Mouse (Mus musculus) gastrocnemius, adult 18-20 months (tissue): ENCODE measurements at regions not wholly inside any gene's neighbourhood (a gene's known extent, or its start where the extent isn't known, plus 50 kb on each side); places are given as distances from the start of the nearest gene placed in this dataset.

Experiments
- DNase-seq: peaks from one replicate; pipeline ENCODE4 v3.0.0; 2021; ENCODE audit warnings: low spot score

DNA sequence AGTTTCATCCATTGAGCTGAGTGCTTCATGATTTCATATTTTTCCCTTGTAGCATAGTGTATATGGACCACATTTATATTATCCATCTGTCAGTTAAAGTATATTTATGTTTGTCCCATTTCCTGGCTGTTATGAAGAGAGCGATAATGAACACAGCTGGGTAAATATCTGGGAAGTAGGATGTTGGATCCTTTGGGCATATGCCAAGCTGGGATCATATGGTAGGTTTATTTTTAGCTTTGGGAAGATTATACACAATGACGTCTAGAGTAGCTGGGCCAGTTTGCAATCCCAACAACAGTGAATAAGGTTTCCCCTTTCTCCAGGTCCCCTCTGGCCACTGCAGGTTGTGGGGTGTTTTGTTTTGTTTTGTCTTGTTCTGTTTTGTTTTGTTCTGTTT lies 164.5 kb downstream of the Gm765 start:
- no peak for DNase-seq

DNA sequence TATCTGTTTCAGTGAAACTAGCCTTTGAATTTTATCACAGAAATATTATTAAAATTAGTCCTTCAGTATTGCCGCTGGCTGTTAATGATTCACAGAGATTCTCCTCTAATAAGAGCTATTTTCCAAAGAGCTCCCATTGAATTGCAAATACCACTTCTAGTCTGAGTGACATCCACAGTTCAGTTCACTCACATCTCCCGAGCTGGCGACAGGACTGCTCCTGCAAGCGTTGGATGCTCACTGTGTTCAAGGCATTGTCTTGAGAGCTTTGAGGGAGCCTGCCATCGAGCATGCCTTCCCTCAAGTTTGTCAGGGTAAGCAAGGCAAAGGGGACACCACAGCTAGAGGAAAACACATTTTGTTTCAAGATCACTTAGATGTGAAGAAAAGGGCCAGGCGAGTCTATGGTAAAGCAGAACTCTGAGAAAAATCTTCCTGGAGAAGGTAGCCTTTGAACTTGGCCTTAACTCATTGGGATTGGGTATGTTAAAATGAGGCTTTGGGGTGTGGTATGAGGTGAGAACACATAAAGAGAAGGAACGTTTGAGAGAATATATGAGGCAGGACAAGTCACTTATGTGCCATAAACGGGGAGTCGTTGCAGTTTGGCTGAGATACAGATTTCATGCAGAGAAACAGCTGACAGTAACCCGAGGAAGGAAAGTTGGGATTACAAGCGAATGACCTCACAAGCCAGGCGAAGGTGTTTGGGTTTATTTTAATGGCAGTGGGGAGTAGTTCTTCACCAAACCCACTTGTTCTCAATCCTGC lies 193.3 kb downstream of the Gm765 start:
- DNase-seq: no peak

DNA sequence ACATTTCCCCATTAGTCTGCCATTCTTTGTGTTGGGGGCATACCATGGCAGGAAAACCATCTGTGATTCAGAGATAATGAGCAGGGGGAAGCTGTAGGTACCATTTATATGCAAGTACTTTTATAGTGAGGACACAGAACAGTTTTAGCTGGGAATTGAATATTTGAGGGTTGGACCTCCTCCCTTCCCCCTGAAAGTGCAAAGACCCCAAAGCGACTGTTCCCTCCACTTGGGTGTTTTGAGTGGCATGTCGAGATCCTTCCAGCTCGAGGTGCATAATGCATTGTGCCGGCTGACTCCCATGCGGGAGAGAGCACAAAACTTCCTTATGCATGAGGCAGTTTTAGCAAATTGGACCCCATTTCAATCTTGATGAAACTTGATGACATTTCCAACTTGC lies 194.7 kb downstream of the Gm765 start:
- no peak for DNase-seq

GRCm38 (mm10) chr6:98132931-98133330 lies 209.6 kb downstream of the Gm765 start:
- peak; percentile 3 for DNase-seq

DNA sequence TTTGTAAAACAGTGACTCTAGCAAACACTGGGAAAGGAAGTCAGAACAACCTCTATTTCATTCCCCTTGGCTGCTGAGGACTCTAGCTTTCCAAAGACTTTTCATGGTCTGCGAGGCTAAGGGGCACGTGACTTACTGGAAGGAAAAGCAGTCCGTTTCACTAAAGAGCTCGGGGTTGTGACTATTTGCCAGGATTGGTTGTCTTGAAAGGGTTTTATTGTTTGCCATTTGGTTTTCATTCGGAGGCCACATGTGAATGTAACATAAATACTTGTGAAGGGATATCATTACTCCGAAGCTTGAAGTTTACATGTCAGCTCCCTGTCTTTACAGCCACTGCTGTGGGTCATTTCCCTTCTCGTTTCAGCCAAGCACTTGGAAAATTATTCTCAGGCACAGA lies 217.1 kb downstream of the Gm765 start:
- no peak for DNase-seq

DNA sequence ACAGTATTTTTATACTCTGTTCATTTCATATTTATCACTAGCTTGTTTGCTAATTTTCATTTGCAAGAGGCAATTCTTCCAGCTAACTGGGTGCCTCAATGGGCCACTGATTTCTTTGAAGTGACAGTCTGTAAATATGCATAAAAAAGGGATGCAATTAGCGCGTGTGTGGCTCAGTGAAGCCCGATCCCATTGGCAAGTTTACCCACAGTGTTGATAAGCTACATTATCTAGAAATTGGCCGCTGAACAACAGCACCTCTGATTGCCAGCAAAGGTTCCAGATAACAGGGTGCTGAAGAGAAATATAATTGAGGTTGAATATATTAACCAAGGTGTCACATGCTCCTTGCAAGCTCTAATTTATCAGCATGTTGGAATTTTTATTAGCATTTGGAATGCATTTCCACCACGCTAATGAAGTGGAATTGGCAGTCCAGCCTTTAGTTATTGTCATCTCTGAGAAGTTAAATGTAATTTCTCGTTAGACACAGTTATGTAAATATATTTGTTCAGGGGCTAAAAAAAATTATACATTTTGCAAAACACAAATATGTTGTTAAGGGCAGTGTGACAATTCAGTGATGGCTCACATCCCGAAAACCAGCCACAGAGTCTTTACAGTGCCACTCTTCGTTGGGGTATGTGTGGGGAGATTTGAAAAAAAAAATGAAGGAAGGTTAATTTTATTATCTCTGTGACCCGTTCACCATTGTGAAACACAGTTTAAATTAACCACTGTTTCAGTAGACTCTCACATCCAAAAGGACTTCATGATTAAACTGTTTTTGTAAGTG lies 224.0 kb downstream of the Gm765 start:
- DNase-seq: no peak

GRCm38 (mm10) chr6:98114327-98115134 lies 228.0 kb downstream of the Gm765 start:
- no peak for DNase-seq

DNA sequence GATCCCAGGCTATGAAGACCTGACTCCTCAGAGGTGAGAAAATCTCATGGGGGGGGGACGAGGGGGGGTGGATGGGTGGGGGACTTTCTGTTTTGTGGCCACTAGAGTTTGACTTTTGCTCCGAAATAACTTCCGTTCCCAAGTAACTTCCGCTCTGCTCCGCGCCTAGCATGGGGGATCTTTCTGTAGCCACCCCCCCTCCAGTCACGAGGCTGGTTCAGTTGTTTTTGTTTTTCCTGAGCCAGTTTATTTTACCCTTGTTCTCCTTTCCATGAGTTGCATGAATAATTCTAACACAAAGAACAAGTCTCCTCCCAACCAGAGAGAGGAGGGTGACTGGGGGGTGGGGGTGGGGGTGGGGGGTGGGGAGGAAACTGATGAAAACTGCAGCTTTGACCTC lies 228.8 kb downstream of the Gm765 start:
- no peak for DNase-seq

- no peak for DNase-seq
Observed at GRCm38 (mm10) chr6:98112495-98113115, 229.9 kb downstream of the Gm765 start.

- no peak for DNase-seq
Observed at GRCm38 (mm10) chr6:98107123-98107522, 235.4 kb downstream of the Gm765 start.

GRCm38 (mm10) chr6:98105280-98106090 lies 237.1 kb downstream of the Gm765 start:
- peak; percentile 83 for DNase-seq

DNA sequence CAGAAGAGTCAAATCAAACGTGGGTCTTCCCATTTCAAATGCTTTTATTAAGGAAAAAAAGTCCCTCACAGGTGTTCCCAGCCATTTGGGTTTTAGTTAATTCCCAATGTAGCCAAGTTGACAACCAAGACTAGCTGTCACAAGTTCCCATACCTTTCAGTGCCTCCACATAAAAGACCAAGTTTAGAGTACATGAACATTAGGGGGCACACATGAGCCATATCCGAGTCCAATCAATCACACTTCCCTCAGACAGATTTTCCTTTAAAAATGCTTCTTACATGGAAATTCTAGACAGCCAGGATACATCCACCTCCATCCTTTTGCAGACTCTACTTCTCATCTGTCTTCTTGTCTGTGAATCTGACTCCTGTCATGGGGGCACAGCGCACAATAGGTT lies 238.1 kb downstream of the Gm765 start:
- DNase-seq: no peak

DNA sequence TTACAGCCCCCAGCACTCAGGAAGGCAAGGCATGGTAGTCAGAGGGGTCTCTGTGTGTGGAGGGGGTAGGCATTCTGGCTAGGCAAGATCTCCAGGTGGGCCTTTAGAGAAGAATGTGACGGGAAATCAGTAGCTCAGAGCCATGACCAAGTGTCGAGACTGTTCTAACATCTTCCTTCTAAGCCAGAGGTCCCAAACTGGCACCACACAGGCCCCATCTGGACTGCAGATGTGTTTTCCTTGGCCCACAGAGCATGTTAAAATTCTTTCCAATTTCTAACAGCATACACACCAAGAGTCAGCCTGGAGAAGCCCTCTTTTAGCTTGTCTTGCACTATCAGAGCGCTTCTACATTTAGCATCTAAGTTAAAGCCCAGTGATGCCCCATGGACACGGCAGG lies 241.5 kb downstream of the Gm765 start:
- no peak for DNase-seq

- no peak for DNase-seq
Observed at GRCm38 (mm10) chr6:98099126-98099525, 243.4 kb downstream of the Gm765 start.

DNA sequence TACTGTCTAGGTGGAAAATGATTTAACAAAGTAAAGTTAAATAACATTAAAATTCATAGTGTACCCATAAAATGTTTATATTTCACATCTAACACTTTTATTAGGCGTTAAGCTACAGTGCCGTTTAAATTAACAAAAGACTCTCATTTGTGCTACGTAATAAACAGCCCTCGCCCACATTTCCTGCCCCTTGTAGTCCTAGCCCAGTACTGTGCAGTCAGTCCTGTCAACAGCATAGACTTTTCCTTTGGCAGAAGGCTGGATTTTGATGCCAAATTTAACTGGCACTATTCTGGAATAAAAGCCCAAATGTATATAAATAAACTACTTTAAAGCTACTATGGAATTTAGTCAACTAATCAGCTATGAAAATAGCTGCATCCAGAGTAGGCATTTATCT lies 247.3 kb downstream of the Gm765 start:
- DNase-seq: no peak

GRCm38 (mm10) chr6:98089185-98089584 lies 253.4 kb downstream of the Gm765 start:
- no peak for DNase-seq

- no peak for DNase-seq
Observed at GRCm38 (mm10) chr6:98080076-98080475, 262.5 kb downstream of the Gm765 start.
